Mouse (Mus musculus): ENCODE measurements around the gene Ryr1. TPM values are rescaled to one million over a fixed set of nuclear protein-coding genes. Genes with fewer than 3 reads are reported as not detected.

Ryr1 gene
- polyA plus RNA-seq, 1 experiment from 2014 or later = 0.01 TPM

- WGBS = 9% methylated on average over 5 of the region's 5 CpGs
- no peak for DNase-seq (ENCODE audit: low spot score)
- no peak overlapping the region for H3K9ac ChIP-seq (replicated peaks; ENCODE audit: low read depth)
- TF ChIP-seq CTCF (IDR thresholded peaks at IDR 0.05) (no peak), EP300 (IDR thresholded peaks at IDR 0.05) (no peak)
- no peaks in the 10 kb centered on the region for H3K36me3 ChIP-seq (ENCODE audit: insufficient read depth, low read length)
- ATAC-seq = no peak
- H3K27ac ChIP-seq (ENCODE audit: low read length) = no peak overlapping the region
- H3K27me3 ChIP-seq (replicated peaks; ENCODE audit: insufficient read depth, low read length) = no peaks in the 10 kb centered on the region
- no peaks in the 10 kb centered on the region for H3K9me3 ChIP-seq (ENCODE audit: low read length)
- H3K4me2 ChIP-seq (replicated peaks; ENCODE audit: low read depth, low read length) = no peak overlapping the region
- H3K4me1 ChIP-seq (ENCODE audit: insufficient read depth, low read depth, low read length) = no peaks in the 10 kb centered on the region; the same call in 1 of the 2 replicates
- H3K4me3 ChIP-seq (ENCODE audit: low read depth, low read length) = no peak overlapping the region
These were observed 33.3 kb upstream of the Ryr1 start for GRCm38 (mm10) chr7:29158264-29158663.

- peak within 1 kb of the TSS; percentile 83 for H3K4me3 ChIP-seq (ENCODE audit: low read depth, low read length)
- H3K4me2 ChIP-seq (replicated peaks; ENCODE audit: low read depth, low read length) = peak within 1 kb of the TSS; percentile 99
- no peaks in the 10 kb centered on the region for H3K36me3 ChIP-seq (ENCODE audit: insufficient read depth, low read length)
- DNase-seq (ENCODE audit: low spot score) (peak; percentile 94), ATAC-seq (peak; percentile 90)
- peak within 1 kb of the TSS; percentile 93 for H3K27ac ChIP-seq (ENCODE audit: low read length)
- no peaks in the 10 kb centered on the region for H3K27me3 ChIP-seq (replicated peaks; ENCODE audit: insufficient read depth, low read length)
- peak within 1 kb of the TSS; percentile 75 for H3K9ac ChIP-seq (replicated peaks; ENCODE audit: low read depth)
- 6% methylated on average over 55 of the region's 68 CpGs for WGBS
- H3K4me1 ChIP-seq (ENCODE audit: insufficient read depth, low read depth, low read length) = no peaks in the 10 kb centered on the region
- TF ChIP-seq CTCF (IDR thresholded peaks at IDR 0.05) (peak; percentile 58), EP300 (IDR thresholded peaks at IDR 0.05) (no peak)
- no peaks in the 10 kb centered on the region for H3K9me3 ChIP-seq (ENCODE audit: low read length)
These were observed 31.1 kb upstream of the Ryr1 start, which contains the start of gene Fam98c for GRCm38 (mm10) chr7:29155838-29156782. TSS of gene Fam98c (minus strand) at chr7:29156234.

DNA sequence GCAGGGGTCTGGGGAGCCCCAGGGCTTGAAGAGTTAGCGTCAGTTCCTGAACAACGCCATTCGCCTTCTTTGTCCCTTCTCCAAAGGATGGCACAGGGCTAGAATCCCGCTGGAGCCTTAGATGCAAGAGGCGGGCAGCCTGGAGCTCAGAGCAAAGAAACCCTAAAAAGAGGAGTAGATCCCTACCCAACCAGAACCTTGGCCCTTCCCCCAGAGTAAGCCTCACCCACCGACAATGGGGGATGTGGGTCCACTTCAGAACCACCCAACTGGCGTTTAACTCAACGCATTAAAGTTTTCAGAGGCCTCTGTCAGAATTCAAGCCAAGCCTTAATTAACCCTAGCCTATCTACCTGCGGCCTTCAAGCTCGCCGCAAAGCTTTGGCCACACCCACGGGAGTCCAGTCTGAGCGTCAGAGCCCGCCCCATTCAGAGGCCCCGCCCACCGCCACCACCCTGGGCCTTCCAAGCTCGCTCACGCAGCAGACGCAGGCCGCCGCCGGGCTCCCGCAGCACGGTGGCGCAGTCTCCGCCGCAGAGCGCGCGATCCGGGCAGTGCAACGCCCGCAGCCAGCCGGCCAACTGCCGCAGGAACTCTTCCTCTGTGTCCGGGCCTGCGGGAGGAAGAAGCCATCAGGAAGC, 30.3 kb upstream of the Ryr1 start:
- DNase-seq (ENCODE audit: low spot score) (peak; percentile 91), ATAC-seq (peak; percentile 94)
- no peaks in the 10 kb centered on the region for H3K36me3 ChIP-seq (ENCODE audit: insufficient read depth, low read length)
- no peaks in the 10 kb centered on the region for H3K4me1 ChIP-seq (ENCODE audit: insufficient read depth, low read depth, low read length)
- peak overlapping the region; percentile 93 for H3K27ac ChIP-seq (ENCODE audit: low read length)
- H3K9me3 ChIP-seq (ENCODE audit: low read length) = no peaks in the 10 kb centered on the region
- H3K27me3 ChIP-seq (replicated peaks; ENCODE audit: insufficient read depth, low read length) = no peaks in the 10 kb centered on the region
- TF ChIP-seq CTCF (IDR thresholded peaks at IDR 0.05) = peak; percentile 40
- TF ChIP-seq EP300 (IDR thresholded peaks at IDR 0.05) = no peak
- H3K4me3 ChIP-seq (ENCODE audit: low read depth, low read length) = peak overlapping the region; percentile 83
- H3K4me2 ChIP-seq (replicated peaks; ENCODE audit: low read depth, low read length) = peak overlapping the region; percentile 99
- peak overlapping the region; percentile 75 for H3K9ac ChIP-seq (replicated peaks; ENCODE audit: low read depth)
- 8% methylated on average over 33 of the region's 37 CpGs for WGBS

GRCm38 (mm10) chr7:29154018-29154720, 29.2 kb upstream of the Ryr1 start:
- TF ChIP-seq CTCF (IDR thresholded peaks at IDR 0.05) (peak; percentile 38), EP300 (IDR thresholded peaks at IDR 0.05) (no peak)
- ATAC-seq (no peak), DNase-seq (ENCODE audit: low spot score) (no peak)
- Histone ChIP-seq H3K4me1 (ENCODE audit: insufficient read depth, low read depth, low read length) (no peaks in the 10 kb centered on the region), H3K27ac (ENCODE audit: low read length) (no peak overlapping the region), H3K4me3 (ENCODE audit: low read depth, low read length) (no peak overlapping the region), H3K36me3 (ENCODE audit: insufficient read depth, low read length) (no peaks in the 10 kb centered on the region), H3K9ac (replicated peaks; ENCODE audit: low read depth) (no peak overlapping the region), H3K4me2 (replicated peaks; ENCODE audit: low read depth, low read length) (no peak overlapping the region), H3K27me3 (replicated peaks; ENCODE audit: insufficient read depth, low read length) (no peaks in the 10 kb centered on the region), H3K9me3 (ENCODE audit: low read length) (no peaks in the 10 kb centered on the region)
- 92% methylated on average over 14 of the region's 14 CpGs for WGBS

GRCm38 (mm10) chr7:29151486-29151885, 26.5 kb upstream of the Ryr1 start:
- Histone ChIP-seq H3K9ac (replicated peaks; ENCODE audit: low read depth) (no peak overlapping the region), H3K36me3 (ENCODE audit: insufficient read depth, low read length) (no peaks in the 10 kb centered on the region), H3K4me1 (ENCODE audit: insufficient read depth, low read depth, low read length) (no peaks in the 10 kb centered on the region), H3K9me3 (ENCODE audit: low read length) (no peaks in the 10 kb centered on the region), H3K4me2 (replicated peaks; ENCODE audit: low read depth, low read length) (no peak overlapping the region), H3K27me3 (replicated peaks; ENCODE audit: insufficient read depth, low read length) (no peaks in the 10 kb centered on the region), H3K27ac (ENCODE audit: low read length) (no peak overlapping the region), H3K4me3 (ENCODE audit: low read depth, low read length) (no peak overlapping the region)
- no peak for ATAC-seq
- TF ChIP-seq CTCF (IDR thresholded peaks at IDR 0.05) (no peak), EP300 (IDR thresholded peaks at IDR 0.05) (no peak)
- DNase-seq (ENCODE audit: low spot score) = no peak
- WGBS = 57% methylated on average over 10 of the region's 10 CpGs

- Histone ChIP-seq H3K27me3 (replicated peaks; ENCODE audit: insufficient read depth, low read length) (no peaks in the 10 kb centered on the region), H3K36me3 (ENCODE audit: insufficient read depth, low read length) (no peaks in the 10 kb centered on the region), H3K27ac (ENCODE audit: low read length) (no peak overlapping the region), H3K4me2 (replicated peaks; ENCODE audit: low read depth, low read length) (no peak overlapping the region), H3K4me3 (ENCODE audit: low read depth, low read length) (no peak overlapping the region), H3K9ac (replicated peaks; ENCODE audit: low read depth) (no peak overlapping the region), H3K9me3 (ENCODE audit: low read length) (no peaks in the 10 kb centered on the region), H3K4me1 (ENCODE audit: insufficient read depth, low read depth, low read length) (no peaks in the 10 kb centered on the region)
- WGBS = 90% methylated on average over 15 of the region's 15 CpGs
- no peak for TF ChIP-seq CTCF (IDR thresholded peaks at IDR 0.05)
- no peak for TF ChIP-seq EP300 (IDR thresholded peaks at IDR 0.05)
- ATAC-seq (no peak), DNase-seq (ENCODE audit: low spot score) (no peak)
These were observed 23.8 kb upstream of the Ryr1 start for GRCm38 (mm10) chr7:29148771-29149170.

All from lung, postnatal 0 days (tissue).